Mouse (Mus musculus) MEL (cell line): Measurements from ENCODE around the gene Plcg1.

Source experiments
- CHD2 ChIP-seq: IDR thresholded peaks from 2 replicates; pipeline ENCODE4 v1.6.1; 2011; ENCODE audit warnings: low read length, improper control_type of control experiment
- CTCF ChIP-seq, 3 experiments: IDR thresholded peaks in 2 of 3; conservative IDR thresholded peaks in 1 of 3; 2 replicates each; pipeline ENCODE4 v1.5.1; 2011 to 2012; ENCODE audit warnings: low read length in 3 of 3, low read depth in 2 of 3, mild to moderate bottlenecking in 2 of 3, improper control_type of control experiment in 1 of 3, inconsistent platforms in 1 of 3, mixed read lengths in 1 of 3, moderate library complexity in 1 of 3; ENCODE audit not compliant: control insufficient read depth in 1 of 3, insufficient read depth in 1 of 3, poor library complexity in 1 of 3, severe bottlenecking in 1 of 3
- E2F4 ChIP-seq: IDR thresholded peaks from 2 replicates; pipeline ENCODE4 v1.6.1; 2011; ENCODE audit warnings: low read depth, low read length, improper control_type of control experiment, borderline replicate concordance
- HCFC1 ChIP-seq: IDR thresholded peaks from 2 replicates; pipeline ENCODE4 v1.6.1; 2012; ENCODE audit warnings: low read depth, mild to moderate bottlenecking, inconsistent platforms, low read length, improper control_type of control experiment, moderate library complexity
- MAFK ChIP-seq: IDR thresholded peaks from 2 replicates; pipeline ENCODE4 v1.6.1; 2011; ENCODE audit warnings: low read depth, mild to moderate bottlenecking, low read length, improper control_type of control experiment, borderline replicate concordance
- POLR2A ChIP-seq, 2 experiments: IDR thresholded peaks; 2 replicates each; pipeline ENCODE4 v1.6.1; 2011 to 2012; ENCODE audit warnings: low read length in 2 of 2, mild to moderate bottlenecking in 2 of 2, control low read depth in 1 of 2, improper control_type of control experiment in 1 of 2, low read depth in 1 of 2, moderate library complexity in 1 of 2; ENCODE audit not compliant: control insufficient read depth in 1 of 2, insufficient read depth in 1 of 2, poor library complexity in 1 of 2
- TAL1 ChIP-seq: IDR thresholded peaks from 2 replicates; pipeline ENCODE4 v1.6.1; 2012; ENCODE audit warnings: mild to moderate bottlenecking, inconsistent platforms, low read length, moderate library complexity, mixed read lengths
- USF1 ChIP-seq: IDR thresholded peaks from 2 replicates; pipeline ENCODE4 v1.6.1; 2014; ENCODE audit warnings: low read depth, mild to moderate bottlenecking, inconsistent platforms, low read length, improper control_type of control experiment, moderate library complexity
- ZMIZ1 ChIP-seq: IDR thresholded peaks from 2 replicates; pipeline ENCODE4 v1.6.1; 2012; ENCODE audit warnings: low read depth, mild to moderate bottlenecking, inconsistent platforms, low read length, improper control_type of control experiment, moderate library complexity

DNA sequence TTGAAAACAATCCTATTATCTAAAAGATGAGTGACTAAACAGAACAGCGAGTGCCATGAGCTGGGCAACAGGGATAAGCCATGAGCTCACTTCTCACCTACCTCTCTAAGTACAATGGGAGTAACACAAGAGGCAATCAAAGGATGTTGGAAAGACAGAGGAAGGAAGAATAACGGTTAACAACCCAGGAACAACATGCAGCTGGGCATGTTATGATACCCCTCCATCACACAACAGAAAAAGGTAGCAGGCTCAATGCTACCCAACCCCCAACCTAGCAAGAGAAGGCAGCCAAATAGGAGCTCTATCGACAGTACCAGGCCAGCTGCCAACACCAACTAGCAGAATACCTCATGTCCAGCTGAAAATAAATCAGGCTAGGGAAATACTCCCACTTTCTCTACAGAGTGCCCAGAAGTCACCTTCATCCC lies 75.0 kb downstream of the Plcg1 start:
- TF ChIP-seq CTCF (IDR thresholded peaks at IDR 0.05 in 2 of 3, conservative IDR thresholded peaks at IDR 0.05 in 1 of 3; ENCODE audit: control insufficient read depth in 1 of 3, insufficient read depth in 1 of 3, low read depth in 2 of 3, low read length in 3 of 3, poor library complexity in 1 of 3, severe bottlenecking in 1 of 3) (no peak), POLR2A (IDR thresholded peaks at IDR 0.05; ENCODE audit: control insufficient read depth in 1 of 2, insufficient read depth in 1 of 2, low read depth in 1 of 2, low read length in 2 of 2, poor library complexity in 1 of 2) (no peak), ZMIZ1 (no peak), TAL1 (no peak), CHD2 (no peak), HCFC1 (no peak), USF1 (no peak), MAFK (no peak), E2F4 (no peak)
